Mouse (Mus musculus): ENCODE measurements around the gene Cstf3.

DNA sequence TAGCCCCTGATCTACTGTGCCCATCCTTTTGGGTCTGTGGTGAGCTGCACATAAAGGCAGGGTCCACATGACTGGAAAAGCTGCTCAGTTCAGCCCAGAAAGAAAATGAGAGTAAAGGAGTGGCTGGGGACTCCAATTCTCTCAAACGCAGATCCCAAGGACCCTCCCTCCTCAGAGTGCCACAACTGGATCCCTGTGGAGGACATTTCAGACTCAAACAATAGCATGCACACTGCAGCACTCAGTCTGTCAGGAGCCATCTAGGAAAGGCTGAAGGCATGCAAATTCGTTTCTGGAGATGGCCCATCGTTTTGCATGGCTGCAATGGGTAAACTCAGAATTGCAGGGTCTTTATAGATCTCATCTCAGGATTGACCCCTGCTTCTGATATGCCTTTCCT is 112.8 kb downstream of the Cstf3 start:
- TF ChIP-seq POLR2A (IDR thresholded peaks at IDR 0.05; ENCODE audit: borderline replicate concordance, low read depth, low read length): no peak
- no peak for TF ChIP-seq CTCF (IDR thresholded peaks at IDR 0.05; ENCODE audit: low read depth, low read length)
